Mouse (Mus musculus): ENCODE measurements around the gene Hist2h4.
A peak's percentile ranks its signal among the peaks of the same experiment; 100 is the strongest.

DNA sequence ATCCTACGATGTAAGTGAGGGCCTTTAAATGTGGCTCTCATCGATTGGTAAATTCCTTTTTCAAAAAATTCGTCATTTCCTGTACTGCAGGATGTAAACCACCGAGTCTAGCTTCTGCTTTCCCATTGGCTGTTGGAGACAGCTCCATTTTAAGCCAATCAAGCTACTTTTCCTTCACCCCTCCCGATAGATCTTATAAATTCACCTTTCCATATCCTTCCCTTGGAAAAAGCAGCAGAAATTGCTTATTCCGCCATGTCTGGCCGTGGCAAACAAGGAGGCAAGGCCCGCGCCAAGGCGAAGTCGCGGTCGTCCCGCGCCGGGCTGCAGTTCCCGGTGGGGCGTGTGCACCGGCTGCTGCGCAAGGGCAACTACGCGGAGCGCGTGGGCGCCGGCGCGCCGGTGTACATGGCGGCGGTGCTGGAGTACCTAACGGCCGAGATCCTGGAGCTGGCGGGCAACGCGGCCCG, 43.4 kb downstream of the Hist2h4 start, which contains the start of the genes Bola1 and Hist2h2ab:
- TF ChIP-seq CTCF (IDR thresholded peaks at IDR 0.05; ENCODE audit: extremely low read depth, insufficient read depth, low read length) (no peak), POLR2A (IDR thresholded peaks at IDR 0.05; ENCODE audit: extremely low read depth, insufficient read depth, low read length) (peak; percentile 78)
